Mouse (Mus musculus) liver, postnatal 0 days (tissue): ENCODE measurements around the gene Slc23a2. TPM values are rescaled to one million over a fixed set of nuclear protein-coding genes. Genes with fewer than 3 reads are reported as not detected.

Experiments
- ATAC-seq: fragments of 200-750 bp; cut with Nextera tagmentation; 2 replicates; pipeline ENCODE4 v1.8.0; 2017; ENCODE audit warnings: mild to moderate bottlenecking, moderate library complexity
- DNase-seq: peaks from one replicate; pipeline ENCODE4 v3.0.0-alpha.2; 2016
- H3K27ac ChIP-seq: fragments of 300-500 bp; sonication (generic); 2 replicates; pipeline ENCODE4 v1.5.1; 2014; ENCODE audit warnings: antibody characterized with exemption, moderate library complexity, mild to moderate bottlenecking, low read depth
- H3K27me3 ChIP-seq: fragments of 300-500 bp; sonication (generic); 2 replicates; pipeline ENCODE4 v1.6.1; 2014; ENCODE audit warnings: low read length, control low read depth, mixed read lengths; ENCODE audit not compliant: insufficient read depth
- H3K36me3 ChIP-seq: fragments of 300-500 bp; sonication (generic); replicated peaks from 2 replicates; pipeline ENCODE4 v1.6.1; 2014; ENCODE audit warnings: mild to moderate bottlenecking, control low read depth, low read length, moderate library complexity, mixed read lengths; ENCODE audit not compliant: insufficient read depth
- H3K4me1 ChIP-seq: fragments of 300-500 bp; sonication (generic); 2 replicates; pipeline ENCODE4 v1.6.1; 2014; ENCODE audit warnings: antibody characterized with exemption, mild to moderate bottlenecking, control low read depth; ENCODE audit not compliant: insufficient read depth
- H3K4me2 ChIP-seq: fragments of 300-500 bp; sonication (generic); 2 replicates; pipeline ENCODE4 v1.6.1; 2014; ENCODE audit warnings: low read depth, mild to moderate bottlenecking, low read length, moderate library complexity, mixed read lengths
- H3K4me3 ChIP-seq: fragments of 300-500 bp; sonication (generic); 2 replicates; pipeline ENCODE4 v1.5.1; 2014; ENCODE audit warnings: low read depth, low read length
- H3K9ac ChIP-seq: fragments of 300-500 bp; sonication (generic); replicated peaks from 2 replicates; pipeline ENCODE4 v1.6.1; 2014; ENCODE audit warnings: mild to moderate bottlenecking, moderate library complexity
- H3K9me3 ChIP-seq: fragments of 300-500 bp; sonication (generic); 2 replicates; pipeline ENCODE4 v1.6.1; 2016; ENCODE audit warnings: mild to moderate bottlenecking, control low read depth, low read length, mixed read lengths
- CTCF ChIP-seq: sonication (generic); IDR thresholded peaks from 2 replicates; pipeline ENCODE4 v1.5.1; 2016; ENCODE audit warnings: antibody characterized with exemption, low read depth
- EP300 ChIP-seq: IDR thresholded peaks from 2 replicates; pipeline ENCODE4 v1.6.1; 2016; ENCODE audit warnings: antibody characterized with exemption, low read depth, mild to moderate bottlenecking
- WGBS: fragments of 180-500 bp; shearing (Covaris S2); extraction: QIAGEN DNeasy Blood & Tissue Kit; methylation state at CpG from one replicate; pipeline ENCODE4 v1.1.7; 2014; ENCODE audit not compliant: insufficient replicate concordance; 5-methylcytosine and 5-hydroxymethylcytosine counted together
- polyA plus RNA-seq: library from polyadenylated mRNA; unstranded; fragments of >200 nt; fragmentation: Nextera tagmentation; extraction: Ambion mirVana; gene quantifications from 2 replicates; pipeline ENCODE4 v1.2.1, GENCODE M21; 2015

The Slc23a2 gene
- polyA plus RNA-seq, 1 experiment from 2014 or later: 9.1 TPM

DNA sequence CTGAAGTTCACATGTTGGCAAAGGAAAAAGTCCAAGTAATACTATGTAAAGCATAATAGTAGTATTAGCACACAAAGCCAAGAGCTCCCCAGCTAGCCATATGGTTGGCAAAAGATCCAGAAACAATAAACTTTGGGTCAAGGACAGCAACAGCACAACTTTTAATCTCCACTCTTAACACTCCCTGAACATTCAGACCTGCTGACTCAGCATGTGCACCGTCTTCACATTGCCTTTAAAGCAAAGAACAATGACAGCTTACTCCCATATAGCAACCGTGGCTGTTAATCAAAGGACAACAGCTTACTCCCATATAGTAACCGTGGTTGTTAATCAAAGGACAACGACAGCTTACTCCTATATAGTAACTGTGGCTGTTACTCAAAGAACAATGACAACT lies 48.3 kb downstream of the Slc23a2 start:
- Histone ChIP-seq H3K36me3 (peaks cover 2% of the 10 kb centered on the region; the same call in 1 of the 2 replicates), H3K9me3 (no peaks in the 10 kb centered on the region), H3K4me1 (peaks cover 30% of the 10 kb centered on the region), H3K27me3 (no peaks in the 10 kb centered on the region), H3K27ac (no peak overlapping the region), H3K9ac (no peak overlapping the region), H3K4me3 (no peak overlapping the region), H3K4me2 (no peak overlapping the region)
- DNase-seq (no peak), ATAC-seq (no peak)
- WGBS: 59% methylated on average over 4 of the region's 4 CpGs
- no peak for TF ChIP-seq EP300
- TF ChIP-seq CTCF: no peak

DNA sequence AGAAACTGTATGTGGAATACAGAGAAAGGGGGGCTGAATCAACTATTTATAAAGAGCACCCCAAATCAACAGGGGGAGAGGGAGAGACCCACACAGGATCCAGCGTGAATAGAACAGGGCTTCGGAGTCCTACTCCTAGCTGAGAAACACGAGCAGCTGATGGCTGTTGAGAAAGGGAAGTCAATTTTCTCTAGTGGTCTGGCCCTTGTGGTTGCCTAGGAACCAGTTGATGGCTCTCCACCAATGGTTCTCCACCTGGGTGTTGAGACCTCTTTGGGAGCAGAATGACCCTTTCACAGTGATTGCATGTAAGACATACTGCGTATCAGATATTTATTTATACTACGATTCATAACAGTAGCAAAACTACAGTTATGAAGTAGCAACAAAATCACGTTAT lies 49.1 kb downstream of the Slc23a2 start:
- DNase-seq (no peak), ATAC-seq (no peak)
- 67% methylated on average over 6 of the region's 6 CpGs for WGBS
- TF ChIP-seq EP300: no peak
- no peak for TF ChIP-seq CTCF
- 0 out of 2 replicates have a peak overlapping the region, but pooled peaks have one; percentile 16 for H3K27ac ChIP-seq
- H3K4me1 ChIP-seq: peaks cover 29% of the 10 kb centered on the region
- no peak overlapping the region for H3K4me3 ChIP-seq
- H3K4me2 ChIP-seq: no peak overlapping the region
- H3K9me3 ChIP-seq: no peaks in the 10 kb centered on the region
- H3K27me3 ChIP-seq: no peaks in the 10 kb centered on the region
- H3K9ac ChIP-seq: no peak overlapping the region
- peaks cover 2% of the 10 kb centered on the region; the same call in 1 of the 2 replicates for H3K36me3 ChIP-seq

DNA sequence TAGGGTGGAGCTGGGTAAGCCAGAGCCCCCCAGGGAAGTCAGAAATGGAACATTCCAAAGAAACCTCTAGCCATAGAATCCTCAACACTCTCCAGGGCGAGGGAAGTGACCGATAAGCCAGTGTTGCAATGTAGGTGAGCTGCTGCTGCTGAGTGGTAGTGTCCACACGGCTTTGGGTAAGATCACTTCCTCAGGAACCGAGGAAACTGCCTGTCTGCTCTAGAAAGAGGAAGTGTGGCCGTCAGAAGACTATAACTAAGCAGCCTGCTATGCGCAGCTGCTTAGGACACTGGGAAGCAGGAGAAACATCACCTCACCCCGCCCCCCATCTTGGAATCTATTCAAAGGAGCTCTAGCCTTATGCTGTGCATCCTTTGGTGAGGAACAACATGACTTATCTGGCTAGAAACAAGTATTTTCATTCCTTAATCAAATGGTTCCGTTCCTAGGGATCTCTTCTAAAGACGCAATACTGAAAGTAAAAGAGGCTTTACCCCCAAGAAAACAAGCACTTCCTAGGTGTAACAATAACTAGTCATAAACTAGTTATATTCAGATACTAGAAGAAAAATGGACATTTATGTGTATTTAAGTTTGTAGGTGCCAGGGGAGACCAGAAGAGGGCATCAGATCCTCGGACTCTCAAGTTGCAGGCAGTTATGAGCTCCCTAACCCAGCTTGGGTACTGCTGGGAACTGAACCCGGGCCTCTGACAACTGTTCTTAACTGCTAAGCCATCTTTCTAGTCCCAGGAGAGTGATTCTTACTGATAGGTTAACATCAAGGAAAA lies 50.3 kb downstream of the Slc23a2 start:
- peak overlapping the region; percentile 51 for H3K4me2 ChIP-seq
- H3K27ac ChIP-seq: peak overlapping the region; percentile 95

DNA sequence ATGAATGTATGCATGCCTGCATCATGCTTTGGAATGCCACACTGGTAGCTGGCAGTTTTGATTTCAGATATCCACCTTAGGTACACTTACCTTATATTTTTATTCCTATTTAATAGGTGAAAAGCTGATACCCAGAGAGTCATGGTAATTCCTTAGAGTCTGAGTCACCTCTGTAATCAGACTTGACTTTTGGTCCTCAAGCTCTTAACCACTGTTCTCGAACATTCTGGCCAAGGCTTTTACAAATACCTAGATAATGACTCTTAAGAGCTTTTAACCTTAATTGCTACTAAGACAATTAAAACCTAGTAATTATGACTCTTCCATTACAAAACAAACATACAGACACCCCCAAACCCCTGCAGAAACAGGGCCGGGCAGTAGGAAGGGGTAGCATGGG lies 51.2 kb downstream of the Slc23a2 start:
- no peak for TF ChIP-seq CTCF
- no peak for TF ChIP-seq EP300
- Histone ChIP-seq H3K27ac (peak overlapping the region; percentile 95), H3K9me3 (no peaks in the 10 kb centered on the region), H3K36me3 (peaks cover 12% of the 10 kb centered on the region), H3K9ac (no peak overlapping the region), H3K4me1 (peaks cover 32% of the 10 kb centered on the region), H3K4me2 (peak overlapping the region; percentile 30), H3K4me3 (no peak overlapping the region), H3K27me3 (no peaks in the 10 kb centered on the region)
- DNase-seq: no peak
- ATAC-seq: no peak
- 68% methylated on average over 2 of the region's 2 CpGs for WGBS

More for the DNA sequence above, 50.3 kb downstream of the Slc23a2 start:
- Histone ChIP-seq H3K27me3 (no peaks in the 10 kb centered on the region), H3K4me3 (peak overlapping the region; percentile 25), H3K9me3 (no peaks in the 10 kb centered on the region), H3K36me3 (peaks cover 3% of the 10 kb centered on the region; the same call in 1 of the 2 replicates), H3K9ac (no peak overlapping the region), H3K4me1 (peaks cover 32% of the 10 kb centered on the region)
- peak; percentile 33 for TF ChIP-seq CTCF
- no peak; the same call in 1 of the 2 replicates for TF ChIP-seq EP300
- 40% methylated on average over 11 of the region's 11 CpGs for WGBS
- peak; percentile 49 for DNase-seq
- ATAC-seq: peak; percentile 37

DNA sequence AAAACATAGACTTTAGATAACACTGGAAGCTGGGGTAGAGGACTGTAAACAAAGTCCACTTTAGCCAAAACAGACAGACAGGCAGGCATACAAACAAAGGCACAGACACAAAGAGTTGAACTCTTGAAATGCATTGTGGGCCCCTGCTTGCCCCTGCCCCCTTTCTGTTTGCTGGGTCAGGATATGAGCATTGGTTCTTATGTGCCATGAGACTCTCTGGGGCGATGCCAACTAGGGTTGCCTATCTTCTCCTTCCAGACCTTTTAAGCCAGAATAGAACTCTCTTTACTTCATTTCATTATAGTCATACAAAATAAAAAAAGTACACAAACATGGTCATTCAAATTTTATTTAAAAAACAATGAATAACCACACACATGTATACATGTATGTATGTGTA lies 51.6 kb downstream of the Slc23a2 start:
- Histone ChIP-seq H3K27ac (peak overlapping the region; percentile 95), H3K9me3 (no peaks in the 10 kb centered on the region), H3K27me3 (no peaks in the 10 kb centered on the region), H3K9ac (no peak overlapping the region), H3K4me1 (peaks cover 29% of the 10 kb centered on the region), H3K4me3 (no peak overlapping the region), H3K4me2 (no peak overlapping the region), H3K36me3 (peaks cover 13% of the 10 kb centered on the region)
- 77% methylated on average over 1 of the region's 1 CpGs for WGBS
- no peak for DNase-seq
- TF ChIP-seq EP300 (no peak), CTCF (no peak)
- ATAC-seq: peak; percentile 45

DNA sequence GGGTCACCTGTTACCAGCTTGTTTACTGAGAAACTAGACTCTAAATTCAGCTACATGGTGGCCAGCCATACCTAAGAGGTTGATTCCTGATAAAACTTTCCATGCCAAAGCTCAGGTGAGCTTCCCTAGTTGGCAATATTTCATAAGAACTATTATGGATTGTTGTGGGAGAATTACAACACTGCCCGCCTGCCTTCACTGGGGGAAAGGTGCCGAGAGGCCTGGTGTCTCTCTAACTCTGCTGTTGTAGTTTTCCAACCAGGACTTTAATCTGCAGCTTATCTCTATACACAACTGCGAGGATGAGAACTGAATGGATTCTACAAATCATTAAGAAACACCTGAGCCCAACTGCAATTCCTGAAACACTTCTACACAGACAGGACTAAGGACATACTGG lies 52.2 kb downstream of the Slc23a2 start:
- Histone ChIP-seq H3K4me3 (no peak overlapping the region), H3K27me3 (no peaks in the 10 kb centered on the region), H3K9me3 (no peaks in the 10 kb centered on the region), H3K4me1 (peaks cover 29% of the 10 kb centered on the region), H3K27ac (peak overlapping the region; percentile 95), H3K36me3 (peaks cover 13% of the 10 kb centered on the region), H3K9ac (no peak overlapping the region), H3K4me2 (no peak overlapping the region)
- 60% methylated on average over 3 of the region's 3 CpGs for WGBS
- ATAC-seq: peak; percentile 86
- peak; percentile 33 for DNase-seq
- TF ChIP-seq CTCF (no peak), EP300 (peak; percentile 76)
